Mouse (Mus musculus): ENCODE results near the gene Tmem60.

DNA sequence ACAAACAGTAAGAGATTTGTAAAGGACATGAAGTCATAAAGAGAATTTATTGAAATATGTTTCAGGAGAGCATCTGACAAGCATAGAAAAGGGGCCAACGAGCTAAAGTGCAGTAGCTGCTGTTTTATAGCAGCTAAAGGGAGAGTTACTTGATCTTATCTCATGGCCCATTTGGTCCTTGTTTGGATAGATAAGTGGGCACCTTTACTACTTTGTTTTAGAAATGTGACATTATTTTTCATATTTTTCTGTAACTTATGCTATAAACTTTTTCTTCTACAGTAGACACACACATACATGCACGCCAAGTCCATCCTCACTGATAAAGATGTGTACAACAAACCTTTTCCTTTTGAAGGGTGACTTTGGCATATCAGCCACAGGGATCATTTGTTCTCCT, 23.4 kb downstream of the Tmem60 start:
- TF ChIP-seq CTCF (IDR thresholded peaks at IDR 0.05; ENCODE audit: borderline replicate concordance, control insufficient read depth, extremely low read depth, insufficient read depth, low read length, poor library complexity) (no peak), POLR2A (IDR thresholded peaks at IDR 0.05; ENCODE audit: control insufficient read depth, extremely low read depth, insufficient read depth, low read length, poor library complexity) (no peak)

Measured in thymus, adult 2 months (tissue).